In genomic region chr4:102986917-102987316, GRCm38 (mm10) we compare ENCODE assay signal across 8 mouse cellular contexts. TPM values are rescaled to one million over a fixed set of nuclear protein-coding genes. Genes with fewer than 3 reads are reported as not detected.
DNase-seq lines count a peak whose midpoint lies in the region; ATAC-seq lines count a peak whose summit lies in the region.

No protein-coding gene starts in this region.

- peak; percentile 60 for DNase-seq in A20 (ENCODE audit: low read depth, low spot score)
- peak; percentile 50 for DNase-seq in c-Kit-positive CD71-negative TER-119-negative erythroid progenitor cells, embryonic 14.5 days (ENCODE audit: low read depth)
- peak; percentile 22 to 46 for DNase-seq in natural killer cell, adult 2 months (ENCODE audit: low spot score in 2 of 2)
- DNase-seq in thymus, postnatal 4 days, result peak; percentile 68

- no peaks in the 10 kb centered on the region for H3K36me3 ChIP-seq in forebrain, embryonic 13.5 days (ENCODE audit: poor library complexity, severe bottlenecking)
- H3K36me3 ChIP-seq in intestine, embryonic 15.5 days, result no peaks in the 10 kb centered on the region
- H3K36me3 ChIP-seq in limb, embryonic 13.5 days, result no peaks in the 10 kb centered on the region

- H3K27ac ChIP-seq in forebrain, embryonic 13.5 days, result no peak overlapping the region
- no peak overlapping the region for H3K27ac ChIP-seq in intestine, embryonic 15.5 days
- no peak overlapping the region for H3K27ac ChIP-seq in limb, embryonic 13.5 days

- 3% methylated on average over 2 of the region's 2 CpGs for WGBS in forebrain, embryonic 13.5 days
- WGBS in intestine, embryonic 15.5 days, result 7% methylated on average over 2 of the region's 2 CpGs
- 1% methylated on average over 2 of the region's 2 CpGs for WGBS in limb, embryonic 13.5 days

- no peak overlapping the region for H3K9ac ChIP-seq in forebrain, embryonic 13.5 days
- H3K9ac ChIP-seq in intestine, embryonic 15.5 days, result no peak overlapping the region
- no peak overlapping the region for H3K9ac ChIP-seq in limb, embryonic 13.5 days

- no peak overlapping the region for H3K4me3 ChIP-seq in forebrain, embryonic 13.5 days
- no peak overlapping the region for H3K4me3 ChIP-seq in intestine, embryonic 15.5 days (replicated peaks)
- H3K4me3 ChIP-seq in limb, embryonic 13.5 days, result no peak overlapping the region

- no peak overlapping the region for H3K4me2 ChIP-seq in forebrain, embryonic 13.5 days
- no peak overlapping the region for H3K4me2 ChIP-seq in intestine, embryonic 15.5 days (replicated peaks)
- no peak overlapping the region for H3K4me2 ChIP-seq in limb, embryonic 13.5 days (replicated peaks)

- H3K27me3 ChIP-seq in forebrain, embryonic 13.5 days, result no peaks in the 10 kb centered on the region
- no peaks in the 10 kb centered on the region for H3K27me3 ChIP-seq in intestine, embryonic 15.5 days (replicated peaks)
- H3K27me3 ChIP-seq in limb, embryonic 13.5 days, result no peaks in the 10 kb centered on the region

- H3K4me1 ChIP-seq in forebrain, embryonic 13.5 days, result no peaks in the 10 kb centered on the region
- no peaks in the 10 kb centered on the region for H3K4me1 ChIP-seq in intestine, embryonic 15.5 days (replicated peaks)
- H3K4me1 ChIP-seq in limb, embryonic 13.5 days, result peaks cover 12% of the 10 kb centered on the region

- H3K9me3 ChIP-seq in forebrain, embryonic 13.5 days (replicated peaks), result no peaks in the 10 kb centered on the region
- no peaks in the 10 kb centered on the region for H3K9me3 ChIP-seq in intestine, embryonic 15.5 days
- no peaks in the 10 kb centered on the region for H3K9me3 ChIP-seq in limb, embryonic 13.5 days

- ATAC-seq in CD4-positive, CD25-positive, alpha-beta regulatory T cell, adult 4 months, result peak; percentile 72
- ATAC-seq in forebrain, embryonic 13.5 days, result peak; percentile 75; the same call in 1 of the 2 replicates
- ATAC-seq in intestine, embryonic 15.5 days, result peak; percentile 72; the same call in 1 of the 2 replicates
- ATAC-seq in limb, embryonic 13.5 days (ENCODE audit: low FRiP score, low read depth), result peak; percentile 79

RNA-seq across cellular contexts. Expression of gene Tctex1d1, which starts 8.5 kb away (rescaled TPM):
- not detected for polyA plus RNA-seq in CD4-positive, CD25-positive, alpha-beta regulatory T cell, adult 4 months (2017; shearing (Covaris generic))
- polyA plus RNA-seq in forebrain, embryonic 13.5 days (2015; fragmentation: Nextera tagmentation; extraction: Ambion mirVana), result 0.56 and 1.9 TPM in 2 replicates
- 0.51 and 0.58 TPM in 2 replicates for polyA plus RNA-seq in intestine, embryonic 15.5 days (2015; fragmentation: Nextera tagmentation; extraction: Ambion mirVana)
- polyA plus RNA-seq in limb, embryonic 13.5 days (2015; fragmentation: Nextera tagmentation; extraction: Ambion mirVana), result 0.59 and 1.1 TPM in 2 replicates

RNA-seq across cellular contexts. Expression of gene Insl5, which starts 39.7 kb away (rescaled TPM):
- polyA plus RNA-seq in CD4-positive, CD25-positive, alpha-beta regulatory T cell, adult 4 months (2017; shearing (Covaris generic)), result not detected
- polyA plus RNA-seq in forebrain, embryonic 13.5 days (2015; fragmentation: Nextera tagmentation; extraction: Ambion mirVana), result 0.43 TPM in 1 of 2 replicates, not detected in the other
- polyA plus RNA-seq in intestine, embryonic 15.5 days (2015; fragmentation: Nextera tagmentation; extraction: Ambion mirVana), result 0.64 and 1.8 TPM in 2 replicates
- not detected in 2 replicates for polyA plus RNA-seq in limb, embryonic 13.5 days (2015; fragmentation: Nextera tagmentation; extraction: Ambion mirVana)
